Mouse (Mus musculus) liver, embryonic 16.5 days (tissue): Measurements from ENCODE around the gene Cxcl2. TPM values are rescaled to one million over a fixed set of nuclear protein-coding genes. Genes with fewer than 3 reads are reported as not detected.

Source experiments
- ATAC-seq: fragments of 200-750 bp; cut with Nextera tagmentation; 2 replicates; pipeline ENCODE4 v1.8.0; 2017; ENCODE audit warnings: low read depth, mild to moderate bottlenecking, moderate number of reproducible peaks, moderate library complexity
- H3K27ac ChIP-seq: fragments of 300-500 bp; sonication (generic); 2 replicates; pipeline ENCODE4 v1.5.1; 2014; ENCODE audit warnings: mild to moderate bottlenecking, low read length
- H3K27me3 ChIP-seq: fragments of 300-500 bp; sonication (generic); 2 replicates; pipeline ENCODE4 v1.6.1; 2014; ENCODE audit warnings: low read depth, low read length, mixed read lengths; ENCODE audit not compliant: control insufficient read depth, insufficient read depth
- H3K36me3 ChIP-seq: fragments of 300-500 bp; sonication (generic); 2 replicates; pipeline ENCODE4 v1.6.1; 2014; ENCODE audit warnings: mild to moderate bottlenecking; ENCODE audit not compliant: control insufficient read depth, insufficient read depth
- H3K4me1 ChIP-seq: fragments of 300-500 bp; sonication (generic); 2 replicates; pipeline ENCODE4 v1.6.1; 2014; ENCODE audit warnings: low read depth, low read length, mixed read lengths; ENCODE audit not compliant: control insufficient read depth
- H3K4me2 ChIP-seq: fragments of 300-500 bp; sonication (generic); 2 replicates; pipeline ENCODE4 v1.6.1; 2014; ENCODE audit warnings: low read depth, low read length, mixed read lengths
- H3K4me3 ChIP-seq: fragments of 300-500 bp; sonication (generic); 2 replicates; pipeline ENCODE4 v1.5.1; 2014; ENCODE audit warnings: low read depth, mild to moderate bottlenecking, low read length
- H3K9ac ChIP-seq: fragments of 300-500 bp; sonication (generic); 2 replicates; pipeline ENCODE4 v1.6.1; 2014; ENCODE audit warnings: low read depth, low read length
- H3K9me3 ChIP-seq: fragments of 300-500 bp; sonication (generic); replicated peaks from 2 replicates; pipeline ENCODE4 v1.6.1; 2016; ENCODE audit warnings: low read length; ENCODE audit not compliant: control insufficient read depth
- WGBS: fragments of 180-500 bp; shearing (Covaris S2); extraction: QIAGEN DNeasy Blood & Tissue Kit; methylation state at CpG from one replicate; pipeline ENCODE4 v1.1.7; 2014; ENCODE audit not compliant: insufficient replicate concordance; 5-methylcytosine and 5-hydroxymethylcytosine counted together
- polyA plus RNA-seq: library from polyadenylated mRNA; unstranded; fragments of >200 nt; fragmentation: Nextera tagmentation; extraction: Ambion mirVana; gene quantifications from 2 replicates; pipeline ENCODE4 v1.2.1, GENCODE M21; 2015

The Cxcl2 gene
- polyA plus RNA-seq, 1 experiment from 2014 or later = not detected

GRCm38 (mm10) chr5:90888661-90889060 lies 15.0 kb upstream of the Cxcl2 start:
- Histone ChIP-seq H3K9me3 (no peaks in the 10 kb centered on the region), H3K4me2 (no peak overlapping the region), H3K9ac (no peak overlapping the region), H3K27me3 (no peaks in the 10 kb centered on the region), H3K36me3 (no peaks in the 10 kb centered on the region), H3K4me1 (no peaks in the 10 kb centered on the region; the same call in 1 of the 2 replicates), H3K4me3 (no peak overlapping the region), H3K27ac (no peak overlapping the region)
- 56% methylated on average over 5 of the region's 5 CpGs for WGBS
- ATAC-seq = no peak

- Histone ChIP-seq H3K4me1 (no peaks in the 10 kb centered on the region), H3K4me3 (peak within 1 kb of the TSS; percentile 53), H3K27me3 (no peaks in the 10 kb centered on the region), H3K9ac (peak within 1 kb of the TSS; percentile 51), H3K36me3 (no peaks in the 10 kb centered on the region), H3K4me2 (peak within 1 kb of the TSS; percentile 55), H3K27ac (peak within 1 kb of the TSS; percentile 77), H3K9me3 (no peaks in the 10 kb centered on the region)
- peak; percentile 82 for ATAC-seq
- 7% methylated on average over 30 of the region's 30 CpGs for WGBS
These were observed 12.9 kb upstream of the Cxcl2 start, which contains the start of gene Cxcl1 for GRCm38 (mm10) chr5:90890519-90891463. Gene Cxcl1 (plus strand): TSS chr5:90891241.

GRCm38 (mm10) chr5:90891464-90891813 lies 12.2 kb upstream of the Cxcl2 start:
- WGBS = 23% methylated on average over 10 of the region's 10 CpGs
- no peaks in the 10 kb centered on the region for H3K36me3 ChIP-seq
- H3K9ac ChIP-seq = peak overlapping the region; percentile 51; the same call in 1 of the 2 replicates
- H3K4me3 ChIP-seq = peak overlapping the region; percentile 53
- peak overlapping the region; percentile 77 for H3K27ac ChIP-seq
- no peaks in the 10 kb centered on the region for H3K27me3 ChIP-seq
- no peak for ATAC-seq
- H3K4me2 ChIP-seq = peak overlapping the region; percentile 55
- H3K4me1 ChIP-seq = no peaks in the 10 kb centered on the region
- no peaks in the 10 kb centered on the region for H3K9me3 ChIP-seq

DNA sequence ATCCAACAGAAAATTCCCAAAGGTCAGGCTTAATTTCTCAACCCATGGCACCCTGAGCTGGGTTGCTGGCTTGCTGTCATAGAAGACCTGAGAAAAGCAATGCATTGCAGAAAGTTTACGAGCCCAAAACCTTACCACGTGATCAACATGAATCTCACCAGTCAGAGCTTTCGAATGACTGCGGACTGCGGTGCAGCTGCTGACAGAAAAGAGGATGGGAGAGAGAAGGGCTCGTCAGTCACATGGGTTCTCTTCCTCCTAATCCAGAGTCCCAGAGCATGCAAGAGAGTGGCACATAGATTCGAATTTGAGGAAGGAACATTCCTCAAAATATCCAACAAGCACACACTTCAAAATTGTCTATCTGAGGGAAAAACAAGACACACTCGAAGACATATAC lies 9.4 kb upstream of the Cxcl2 start:
- 57% methylated on average over 8 of the region's 8 CpGs for WGBS

DNA sequence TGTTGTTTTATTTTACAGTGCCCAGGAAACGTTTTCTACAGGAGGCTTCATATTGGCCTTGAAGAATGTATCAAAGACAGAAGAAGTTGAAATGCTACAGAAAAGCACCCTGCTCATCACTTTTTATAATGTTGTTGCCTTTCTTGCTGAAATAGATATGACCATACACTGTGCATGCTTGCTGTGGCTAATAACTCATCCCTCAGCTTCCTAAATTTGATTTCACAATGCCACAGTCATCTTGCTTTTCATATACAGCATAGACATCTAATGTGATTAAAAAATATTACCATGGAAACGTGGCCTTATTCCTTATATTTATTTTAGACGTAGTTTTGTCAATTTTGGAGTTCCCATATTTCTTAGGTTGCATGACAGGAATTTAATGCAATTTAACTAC lies 6.2 kb upstream of the Cxcl2 start:
- WGBS = 52% methylated on average over 3 of the region's 3 CpGs
- Histone ChIP-seq H3K27me3 (no peaks in the 10 kb centered on the region), H3K9me3 (no peaks in the 10 kb centered on the region), H3K36me3 (no peaks in the 10 kb centered on the region), H3K4me3 (no peak overlapping the region), H3K27ac (no peak overlapping the region), H3K4me2 (no peak overlapping the region), H3K9ac (no peak overlapping the region), H3K4me1 (no peaks in the 10 kb centered on the region)
- no peak for ATAC-seq

More for the DNA sequence above, 9.4 kb upstream of the Cxcl2 start:
- Histone ChIP-seq H3K27me3 (no peaks in the 10 kb centered on the region), H3K9ac (no peak overlapping the region), H3K36me3 (no peaks in the 10 kb centered on the region), H3K4me2 (no peak overlapping the region), H3K4me1 (no peaks in the 10 kb centered on the region), H3K4me3 (no peak overlapping the region), H3K27ac (no peak overlapping the region), H3K9me3 (no peaks in the 10 kb centered on the region)
- ATAC-seq = no peak

GRCm38 (mm10) chr5:90899308-90899707 lies 4.4 kb upstream of the Cxcl2 start:
- Histone ChIP-seq H3K4me2 (no peak overlapping the region), H3K9me3 (no peaks in the 10 kb centered on the region), H3K36me3 (no peaks in the 10 kb centered on the region), H3K4me1 (peaks cover 2% of the 10 kb centered on the region; the same call in 1 of the 2 replicates), H3K4me3 (no peak overlapping the region), H3K9ac (no peak overlapping the region), H3K27me3 (peaks cover 5% of the 10 kb centered on the region), H3K27ac (no peak overlapping the region)
- WGBS = 50% methylated on average over 5 of the region's 5 CpGs
- no peak for ATAC-seq

- Histone ChIP-seq H3K36me3 (no peaks in the 10 kb centered on the region), H3K4me1 (peaks cover 2% of the 10 kb centered on the region; the same call in 1 of the 2 replicates), H3K4me3 (no peak overlapping the region), H3K9me3 (no peaks in the 10 kb centered on the region), H3K4me2 (no peak overlapping the region), H3K9ac (no peak overlapping the region), H3K27me3 (peaks cover 13% of the 10 kb centered on the region), H3K27ac (no peak overlapping the region)
- 49% methylated on average over 7 of the region's 7 CpGs for WGBS
- ATAC-seq = no peak
These were observed 3.5 kb upstream of the Cxcl2 start for GRCm38 (mm10) chr5:90900147-90900546.

DNA sequence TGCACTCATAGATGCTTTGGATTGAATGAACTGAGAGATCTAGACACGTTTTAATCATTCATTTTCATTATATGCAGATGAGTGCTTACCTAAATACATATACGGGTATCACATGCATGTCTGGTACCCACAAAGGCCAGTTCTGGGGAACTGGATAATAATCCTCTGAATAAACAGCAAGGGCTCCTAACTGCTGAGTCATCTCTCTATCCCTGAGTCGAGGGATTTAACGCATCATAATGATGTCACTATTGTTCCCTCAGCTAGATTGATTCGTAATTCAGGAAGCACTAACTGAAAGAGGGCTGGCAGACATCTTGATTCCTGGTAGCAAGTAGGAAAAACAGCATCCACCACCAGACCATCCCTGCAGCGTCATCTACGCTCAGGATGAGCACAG lies 3.0 kb upstream of the Cxcl2 start:
- H3K4me1 ChIP-seq = peaks cover 2% of the 10 kb centered on the region; the same call in 1 of the 2 replicates
- H3K9me3 ChIP-seq = no peaks in the 10 kb centered on the region
- no peak overlapping the region for H3K27ac ChIP-seq
- 61% methylated on average over 7 of the region's 7 CpGs for WGBS
- no peak overlapping the region for H3K9ac ChIP-seq
- no peak overlapping the region for H3K4me3 ChIP-seq
- no peak overlapping the region for H3K4me2 ChIP-seq
- no peak for ATAC-seq
- no peaks in the 10 kb centered on the region for H3K36me3 ChIP-seq
- H3K27me3 ChIP-seq = peaks cover 13% of the 10 kb centered on the region
